Comparison of ENCODE assay signal across 8 mouse cellular contexts in genomic region chr3:134302681-134303491, GRCm38 (mm10).
A peak's percentile ranks its signal among the peaks of the same experiment; 100 is the strongest.
DNase-seq lines count a peak whose midpoint lies in the region; ATAC-seq lines count a peak whose summit lies in the region.

No protein-coding gene starts in this region.

- no peaks in the 10 kb centered on the region for H3K36me3 ChIP-seq in hindbrain, embryonic 11.5 days (ENCODE audit: control insufficient read depth, insufficient read depth, low read length)
- H3K36me3 ChIP-seq in midbrain, embryonic 11.5 days (ENCODE audit: control insufficient read depth, insufficient read depth, low read length): no peaks in the 10 kb centered on the region

- DNase-seq in adrenal gland, adult 2 months: peak; percentile 8
- no peak for DNase-seq in adrenal gland, adult 8-10 months
- DNase-seq in right cerebral cortex, postnatal 25 days: peak; percentile 26
- DNase-seq in right cerebral cortex, adult 18-20 months: no peak
- peak; percentile 77 for DNase-seq in hindbrain, embryonic 11.5 days (ENCODE audit: low spot score)
- peak; percentile 95 for DNase-seq in midbrain, embryonic 11.5 days (ENCODE audit: low spot score, missing footprints)
- DNase-seq in ovary, postnatal 36 days (ENCODE audit: low spot score): no peak

- WGBS in hindbrain, embryonic 11.5 days: 17% methylated on average over 21 of the region's 21 CpGs
- 10% methylated on average over 21 of the region's 21 CpGs for WGBS in midbrain, embryonic 11.5 days

- no peaks in the 10 kb centered on the region for H3K27me3 ChIP-seq in hindbrain, embryonic 11.5 days (ENCODE audit: control insufficient read depth, insufficient read depth, low read length)
- no peaks in the 10 kb centered on the region for H3K27me3 ChIP-seq in midbrain, embryonic 11.5 days (ENCODE audit: control insufficient read depth, insufficient read depth, low read length)

- peak overlapping the region; percentile 67 for H3K27ac ChIP-seq in hindbrain, embryonic 11.5 days (ENCODE audit: low read depth, low read length)
- peak overlapping the region; percentile 84 for H3K27ac ChIP-seq in midbrain, embryonic 11.5 days (ENCODE audit: low read depth, low read length)

- H3K9me3 ChIP-seq in hindbrain, embryonic 11.5 days (ENCODE audit: control insufficient read depth, low read length): no peaks in the 10 kb centered on the region
- H3K9me3 ChIP-seq in midbrain, embryonic 11.5 days (ENCODE audit: control insufficient read depth, low read length): no peaks in the 10 kb centered on the region

- ATAC-seq in hindbrain, embryonic 11.5 days (ENCODE audit: low FRiP score): peak; percentile 93
- ATAC-seq in midbrain, embryonic 11.5 days (ENCODE audit: low FRiP score): peak; percentile 93
- no peak for ATAC-seq in megakaryocyte progenitor cell, adult 5-6 weeks (replicated peaks; ENCODE audit: poor library complexity)

- peak overlapping the region; percentile 13; the same call in 1 of the 2 replicates for H3K9ac ChIP-seq in hindbrain, embryonic 11.5 days (ENCODE audit: low read depth, low read length)
- H3K9ac ChIP-seq in midbrain, embryonic 11.5 days (ENCODE audit: low read length): peak overlapping the region; percentile 24; the same call in 1 of the 2 replicates

- H3K4me1 ChIP-seq in hindbrain, embryonic 11.5 days (replicated peaks; ENCODE audit: control insufficient read depth, insufficient read depth, low read length): peaks cover 8% of the 10 kb centered on the region; the same call in 1 of the 2 replicates
- peaks cover 52% of the 10 kb centered on the region for H3K4me1 ChIP-seq in midbrain, embryonic 11.5 days (ENCODE audit: control insufficient read depth, insufficient read depth, low read length)

- H3K4me3 ChIP-seq in hindbrain, embryonic 11.5 days (ENCODE audit: low read depth, low read length): peak overlapping the region; percentile 16
- peak overlapping the region; percentile 24 for H3K4me3 ChIP-seq in midbrain, embryonic 11.5 days (ENCODE audit: low read depth, low read length)

- peak overlapping the region; percentile 39 for H3K4me2 ChIP-seq in hindbrain, embryonic 11.5 days (replicated peaks; ENCODE audit: low read depth, low read length)
- H3K4me2 ChIP-seq in midbrain, embryonic 11.5 days: peak overlapping the region; percentile 46

Comparison
In these comparisons a context has a peak if more than half of its experiments do, and no peak if none do; other contexts are left out.
1. DNase-seq: peak in adrenal gland, adult 2 months (single experiment), right cerebral cortex, postnatal 25 days (single experiment), hindbrain, embryonic 11.5 days (single experiment) and midbrain, embryonic 11.5 days (single experiment); none in adrenal gland, adult 8-10 months (single experiment), right cerebral cortex, adult 18-20 months (single experiment) and ovary, postnatal 36 days (single experiment).